Mouse (Mus musculus) lung, postnatal 36 days (tissue): ENCODE measurements at regions not wholly inside any gene's neighbourhood (a gene's known extent, or its start where the extent isn't known, plus 50 kb on each side); places are given as distances from the start of the nearest gene placed in this dataset.

Experiments used
- DNase-seq: peaks from one replicate; pipeline ENCODE4 v3.0.0; 2022; ENCODE audit warnings: mixed read lengths

DNA sequence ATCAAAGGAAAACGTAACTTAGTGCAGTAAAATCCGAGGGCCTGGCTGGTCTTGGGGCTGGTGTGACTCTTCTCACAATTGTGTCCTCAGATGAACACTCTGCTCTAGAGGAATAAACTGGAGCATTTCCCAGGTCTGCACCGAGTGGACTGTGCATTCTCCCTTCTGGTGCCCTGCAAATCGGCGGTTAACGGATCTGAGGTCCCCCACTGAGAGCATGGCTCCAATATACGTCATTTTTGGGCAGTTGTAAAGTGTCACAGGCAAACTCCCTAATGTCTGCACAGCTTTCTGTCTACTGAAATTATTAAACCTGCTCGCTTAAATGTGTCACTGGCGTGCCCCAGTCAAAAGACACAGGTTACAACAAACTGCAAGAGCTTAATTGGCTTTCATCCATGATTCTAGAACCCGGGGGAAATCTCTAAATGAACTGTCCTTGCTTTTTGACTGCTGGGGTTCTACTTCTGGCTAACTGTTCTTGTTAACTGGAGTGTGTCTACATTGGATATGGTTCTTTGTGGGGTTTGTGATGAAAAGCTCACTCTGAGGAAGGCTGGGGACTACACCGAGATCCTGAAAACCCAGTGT is 93.7 kb upstream of the Gm47985 start:
- no peak for DNase-seq

DNA sequence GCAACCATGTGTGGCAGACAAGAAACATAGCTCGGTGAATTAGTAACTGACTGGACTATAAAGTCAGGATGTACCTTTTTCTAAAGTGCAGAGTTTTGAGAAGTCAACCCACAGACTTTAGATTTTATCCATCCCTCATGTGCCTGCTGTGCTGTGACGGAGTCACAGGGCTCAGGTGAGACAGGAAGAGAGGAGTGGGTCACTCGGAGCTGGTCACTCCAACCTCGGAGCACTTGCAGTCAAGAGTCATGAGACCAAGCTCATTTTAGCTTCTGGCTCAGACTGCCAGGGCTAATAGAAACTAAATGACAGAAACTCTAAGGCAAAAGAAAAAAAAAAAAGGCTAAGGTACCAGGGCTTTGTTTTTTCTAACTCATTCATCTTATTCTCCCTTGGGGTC is 90.3 kb upstream of the Gm47985 start:
- no peak for DNase-seq

DNA sequence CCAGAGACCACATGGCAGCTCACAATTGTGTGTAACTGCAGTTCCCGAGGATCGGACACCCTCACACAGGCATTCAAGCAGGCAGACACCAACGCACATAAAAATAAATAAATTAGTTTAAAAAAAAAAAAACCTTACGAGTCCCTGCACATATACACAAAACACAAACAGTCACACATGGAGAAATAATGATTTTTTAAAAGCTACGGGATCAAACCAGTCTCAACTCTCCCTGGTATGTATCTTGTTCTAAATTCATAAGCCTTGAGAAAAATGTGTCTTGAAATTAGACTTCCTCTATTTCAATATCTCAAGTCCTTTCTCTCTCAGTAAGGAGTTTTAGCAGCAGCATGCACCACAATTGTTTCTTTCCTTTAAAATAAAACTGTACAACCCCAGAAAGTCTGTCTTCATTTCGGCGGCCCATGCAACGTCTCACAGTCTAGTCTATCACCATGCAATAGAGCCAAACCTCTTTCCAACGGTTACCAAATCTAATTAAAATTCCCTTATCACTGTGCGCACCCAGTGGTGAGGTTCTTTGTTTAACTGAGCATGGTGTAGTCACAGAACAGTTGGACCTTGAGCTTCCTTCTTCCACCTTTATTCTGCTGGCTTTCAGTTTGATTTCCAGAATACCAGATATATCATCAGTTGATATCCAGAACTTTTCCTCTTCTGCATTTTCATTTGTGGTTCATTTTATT is 86.8 kb upstream of the Gm47985 start:
- no peak for DNase-seq

DNA sequence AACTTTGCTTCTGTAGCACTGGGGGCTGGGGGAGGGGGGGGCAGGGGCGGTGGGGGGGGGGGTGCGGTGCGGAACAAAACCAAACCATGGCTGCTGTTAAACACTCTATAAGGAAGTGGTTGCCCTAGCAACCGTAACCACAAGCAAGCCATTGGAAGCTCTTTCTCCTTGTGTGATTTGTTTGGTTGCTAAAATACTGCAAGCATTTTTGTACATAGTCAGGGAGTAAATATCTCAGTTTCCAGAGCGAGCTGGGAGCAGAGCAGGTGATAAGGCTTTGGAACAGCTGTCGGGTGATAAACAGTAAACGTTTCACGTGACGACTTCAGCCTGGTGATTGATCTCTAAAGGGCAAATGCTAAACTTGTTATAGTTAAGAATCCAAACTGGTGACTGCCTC is 86.3 kb upstream of the Gm47985 start:
- DNase-seq: peak; percentile 79

DNA sequence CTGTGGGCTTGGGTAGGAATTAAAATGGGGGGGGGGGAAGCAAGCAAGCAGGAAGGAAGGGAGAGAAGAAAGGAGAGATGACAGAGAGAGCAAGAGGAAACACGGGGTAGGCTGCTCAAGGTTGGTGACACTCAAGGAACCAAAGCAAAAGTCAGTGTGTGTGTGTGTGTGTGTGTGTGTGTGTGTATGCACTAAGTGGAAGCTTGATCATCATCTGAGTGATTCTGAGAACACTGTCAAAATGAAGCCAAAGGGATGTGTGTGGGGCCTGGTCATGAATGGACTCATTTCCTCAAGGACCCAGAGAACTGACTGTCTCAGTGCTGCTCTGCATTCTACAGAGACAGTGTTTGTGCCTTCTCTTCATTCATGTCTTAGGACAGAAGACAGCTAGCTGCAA is 84.8 kb upstream of the Gm47985 start:
- DNase-seq: no peak

DNA sequence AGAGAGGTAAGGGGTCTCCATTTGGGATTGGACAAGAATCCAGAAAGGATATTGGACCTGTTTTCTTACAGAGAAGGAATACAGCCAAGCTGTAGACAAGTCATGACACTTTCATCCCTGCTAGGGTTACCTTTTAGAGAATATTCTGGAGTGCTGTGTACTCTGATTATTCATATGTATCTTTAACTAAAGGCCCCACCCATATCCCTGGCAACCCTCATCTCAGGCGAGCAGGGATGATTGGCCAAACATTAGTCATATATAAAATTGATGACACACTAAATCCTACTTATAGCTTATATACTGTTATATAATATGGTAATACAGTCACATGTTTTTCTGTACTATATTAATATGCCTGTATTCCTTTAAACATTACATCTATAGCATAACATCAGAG is 83.6 kb upstream of the Gm47985 start:
- DNase-seq: no peak

DNA sequence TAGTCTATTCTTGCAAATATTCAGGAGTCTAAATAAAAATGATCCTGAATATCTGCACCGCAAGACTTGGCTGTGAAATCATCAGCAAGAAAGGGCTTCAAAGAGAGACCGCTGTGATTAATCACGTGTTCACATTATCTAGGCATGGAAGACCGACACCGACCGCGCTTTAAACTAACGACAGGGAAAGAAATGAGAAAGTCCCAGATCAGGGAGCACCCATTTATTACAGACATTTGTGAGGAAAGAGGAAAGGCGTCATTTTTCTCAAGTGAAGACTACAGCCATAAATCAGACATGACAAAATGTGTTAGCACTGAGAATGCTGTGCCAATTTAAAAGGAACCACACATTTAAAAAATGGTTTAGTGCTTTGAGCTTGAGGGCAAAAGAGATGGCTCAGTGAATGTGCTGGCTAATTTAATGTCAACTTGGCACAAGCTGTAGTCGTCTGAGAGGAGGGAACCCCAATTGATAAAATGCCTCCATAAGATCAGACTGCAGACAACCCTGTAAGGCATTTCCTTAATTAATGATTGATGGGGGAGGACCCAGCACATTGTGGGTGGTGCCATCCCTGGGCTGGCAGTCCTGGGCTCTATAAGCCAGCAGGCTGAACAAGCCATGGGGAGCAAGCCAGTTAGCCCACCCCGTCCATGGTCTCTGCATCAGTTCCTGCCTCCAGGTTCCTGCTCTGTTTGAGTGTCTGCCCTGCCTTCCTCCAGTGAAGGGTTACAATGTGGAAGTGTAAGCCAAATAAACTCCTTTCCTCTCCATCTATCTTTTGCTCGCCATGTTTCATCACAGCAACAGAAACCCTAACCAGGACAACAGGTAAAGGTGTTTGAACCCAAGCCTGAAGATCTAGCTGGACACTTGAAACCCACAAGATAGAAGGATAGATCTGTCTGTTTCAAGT is 81.5 kb upstream of the Gm47985 start:
- no peak for DNase-seq

DNA sequence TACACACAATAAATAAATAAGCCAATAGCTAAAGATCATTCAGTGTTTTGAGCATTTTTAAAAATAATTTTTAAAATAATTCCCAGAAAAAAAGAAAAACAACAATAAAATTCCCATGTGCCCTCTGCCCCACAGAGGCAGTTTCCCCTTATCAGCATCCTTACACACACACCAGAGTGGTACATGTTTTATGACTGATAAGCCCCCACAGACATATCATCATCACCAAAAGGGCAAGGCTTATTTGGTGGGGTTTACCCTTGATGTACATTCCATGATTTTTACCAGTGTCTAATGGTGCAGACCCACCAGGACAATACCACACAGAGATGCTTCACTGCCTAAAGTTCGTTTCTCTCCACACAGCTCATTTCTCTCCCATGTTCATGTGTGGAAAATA is 80.8 kb upstream of the Gm47985 start:
- DNase-seq: no peak

DNA sequence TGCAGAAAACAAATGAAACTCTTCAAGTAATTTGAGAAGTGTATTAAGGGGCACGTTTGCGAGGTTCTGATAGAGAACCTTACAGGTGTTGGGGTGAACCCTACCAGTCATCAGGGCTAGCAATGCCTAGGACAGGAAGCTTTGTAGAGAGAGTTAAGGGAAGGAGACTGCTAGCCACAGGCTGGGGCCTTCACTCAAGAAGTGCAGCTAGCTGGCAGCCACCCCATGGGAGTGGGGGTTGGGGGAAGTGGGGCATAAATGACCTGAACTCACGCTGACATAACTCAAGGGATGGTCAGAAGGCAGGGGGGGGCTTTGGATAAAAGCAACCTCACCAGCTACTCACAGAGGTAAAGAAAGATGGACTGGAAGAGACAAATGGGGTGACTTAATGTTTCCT is 80.3 kb upstream of the Gm47985 start:
- no peak for DNase-seq

DNA sequence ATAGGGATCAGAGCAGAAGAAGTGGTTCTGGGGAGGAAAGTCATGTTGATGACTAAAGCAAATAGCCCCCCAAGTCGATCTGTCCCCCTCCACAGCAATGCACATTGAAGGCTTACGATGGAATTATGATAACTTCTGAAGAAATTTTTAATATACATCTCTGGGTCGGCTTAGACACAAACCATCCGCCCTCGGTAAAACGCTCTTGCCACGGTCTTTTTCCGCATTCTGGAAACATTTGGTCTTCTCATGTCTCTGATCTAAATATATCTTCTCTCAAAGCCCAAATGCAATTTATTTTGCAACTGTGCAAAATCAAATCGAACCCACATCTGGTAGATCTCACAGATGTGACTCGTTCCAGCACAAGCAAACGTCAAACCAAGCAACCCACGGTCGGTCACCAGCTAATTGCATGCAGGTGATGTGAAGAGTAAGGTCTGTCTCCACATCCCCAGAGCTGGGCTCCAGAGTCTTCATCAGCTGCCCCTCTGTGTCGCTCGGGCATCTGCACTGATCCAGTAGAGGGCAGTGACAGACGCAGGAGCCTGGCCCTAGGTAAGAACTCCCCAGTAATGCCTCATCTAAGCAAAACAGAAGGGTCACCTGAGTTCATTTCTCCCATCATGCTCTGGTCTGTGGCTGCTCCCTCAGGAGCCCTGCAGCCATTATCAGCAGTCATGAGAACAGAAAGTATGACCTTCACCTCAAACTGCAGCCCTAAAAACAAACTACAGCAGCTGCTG is 79.5 kb upstream of the Gm47985 start:
- DNase-seq: no peak

DNA sequence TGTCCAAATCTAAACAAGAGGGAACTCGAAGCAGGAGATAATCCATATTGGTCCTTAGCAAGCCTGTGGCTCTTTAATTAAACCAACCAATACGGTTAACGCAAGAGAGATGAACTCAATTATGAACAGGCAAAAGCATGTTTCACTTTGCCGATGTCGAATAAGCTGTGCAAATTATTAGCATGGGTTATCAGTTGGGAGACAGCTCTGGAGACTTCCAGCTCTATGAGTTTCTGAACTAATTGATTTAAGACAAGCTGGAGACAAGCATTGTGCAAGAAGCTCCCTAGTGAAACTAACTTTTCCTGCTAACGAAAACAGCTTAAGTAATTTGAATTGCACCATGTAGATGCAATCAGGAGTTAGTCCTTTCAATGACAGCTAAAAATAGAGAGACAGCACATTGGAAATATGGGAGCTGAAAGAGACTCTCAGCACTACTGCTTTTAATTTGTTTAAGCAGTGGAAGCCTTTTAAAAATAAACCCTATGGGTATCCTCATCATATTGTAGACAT is 78.8 kb upstream of the Gm47985 start:
- peak; percentile 45 for DNase-seq

DNA sequence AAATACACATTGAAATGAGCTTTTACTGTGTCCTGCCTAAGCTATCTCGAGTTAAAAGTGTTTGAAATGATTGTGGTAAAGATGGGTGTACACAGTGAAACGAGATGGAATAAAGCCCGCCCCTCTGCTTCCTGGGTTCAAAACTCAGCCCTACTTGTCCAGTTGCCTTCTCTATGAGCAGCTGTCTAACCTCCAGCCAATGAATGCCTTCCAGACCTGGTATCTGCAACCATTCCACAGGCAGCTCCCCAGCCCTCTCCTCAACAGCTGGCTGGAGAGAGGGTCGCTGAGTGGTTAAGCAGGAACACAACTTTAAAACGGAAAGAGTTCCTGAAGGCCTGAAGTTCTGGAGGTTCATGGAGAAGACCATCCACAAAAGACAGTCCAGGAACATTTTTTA is 78.0 kb upstream of the Gm47985 start:
- no peak for DNase-seq

DNA sequence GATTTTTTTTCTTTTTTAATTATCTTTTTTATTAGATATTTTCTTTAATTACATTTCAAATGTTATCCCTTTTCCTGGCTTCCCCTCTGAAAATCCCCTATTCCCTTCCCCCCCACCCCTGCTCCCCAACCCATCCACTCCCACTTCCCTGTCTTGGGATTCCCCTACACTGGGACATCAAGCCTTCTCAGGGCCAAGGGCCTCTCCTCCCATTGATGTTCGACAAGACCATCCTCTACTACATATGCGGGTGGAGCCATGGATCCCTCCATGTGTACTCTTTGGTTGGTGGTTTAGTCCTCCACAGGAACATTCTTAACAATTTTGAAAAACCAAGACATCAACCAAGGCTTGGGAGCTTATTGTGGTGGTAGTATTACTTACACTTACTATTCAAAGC is 77.5 kb upstream of the Gm47985 start:
- DNase-seq: no peak

DNA sequence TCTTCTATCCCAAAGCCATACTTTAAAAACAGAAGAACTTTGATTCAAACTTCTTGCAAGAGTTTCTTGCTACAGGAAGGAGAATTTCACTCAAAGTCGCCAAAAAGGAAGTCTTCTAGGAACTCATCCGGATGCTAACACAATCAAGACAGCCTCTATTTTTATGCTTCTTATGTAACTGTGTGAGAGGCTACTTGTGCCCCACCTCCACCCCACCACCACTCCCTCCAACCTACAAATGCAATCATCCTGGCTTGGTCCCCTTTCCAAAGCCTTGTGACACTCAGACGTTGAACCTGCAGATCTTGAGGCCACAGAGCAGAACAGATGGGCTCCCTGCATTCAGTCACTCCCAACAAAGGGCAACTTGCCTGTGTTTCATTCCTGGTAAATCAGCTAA is 77.1 kb upstream of the Gm47985 start:
- DNase-seq: peak; percentile 47

DNA sequence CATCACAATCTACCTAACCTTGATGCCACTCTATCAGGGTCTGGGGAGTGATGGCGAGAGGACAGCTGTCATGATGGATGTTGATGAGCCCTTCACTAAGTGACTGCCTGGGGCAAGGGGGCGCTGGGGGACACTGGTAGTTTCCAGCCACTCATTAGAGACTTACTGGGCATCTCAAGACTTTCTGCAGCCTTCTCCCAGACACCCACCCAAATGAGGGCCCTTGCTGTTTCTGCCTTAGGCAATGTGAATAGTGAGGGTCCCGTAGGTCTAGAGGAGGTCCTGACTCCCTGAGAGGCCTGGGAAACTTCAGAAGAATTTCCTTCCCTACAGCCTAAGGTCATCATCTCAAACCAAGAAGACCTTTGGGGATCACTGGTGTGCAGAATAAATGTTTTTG is 74.9 kb upstream of the Gm47985 start:
- DNase-seq: no peak

DNA sequence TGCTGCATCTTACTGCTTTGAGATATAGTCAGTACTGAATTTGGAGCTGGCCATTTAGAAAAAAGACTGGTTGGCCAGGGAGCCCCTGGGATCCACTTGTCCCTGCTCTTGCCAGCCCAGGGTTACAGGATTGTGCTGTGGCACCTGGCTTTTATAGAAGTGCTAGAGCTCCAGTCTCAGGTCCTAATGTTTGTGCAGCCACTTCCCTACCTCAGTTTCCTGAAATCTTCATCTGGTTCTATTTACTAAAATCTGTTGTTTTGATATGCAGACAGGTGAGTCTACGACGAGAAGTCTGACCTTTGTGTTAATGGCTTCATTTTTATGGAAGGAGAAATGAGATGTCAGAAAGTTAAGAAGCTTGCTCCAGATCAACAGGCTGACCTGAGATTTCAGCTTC is 73.0 kb upstream of the Gm47985 start:
- DNase-seq: no peak

DNA sequence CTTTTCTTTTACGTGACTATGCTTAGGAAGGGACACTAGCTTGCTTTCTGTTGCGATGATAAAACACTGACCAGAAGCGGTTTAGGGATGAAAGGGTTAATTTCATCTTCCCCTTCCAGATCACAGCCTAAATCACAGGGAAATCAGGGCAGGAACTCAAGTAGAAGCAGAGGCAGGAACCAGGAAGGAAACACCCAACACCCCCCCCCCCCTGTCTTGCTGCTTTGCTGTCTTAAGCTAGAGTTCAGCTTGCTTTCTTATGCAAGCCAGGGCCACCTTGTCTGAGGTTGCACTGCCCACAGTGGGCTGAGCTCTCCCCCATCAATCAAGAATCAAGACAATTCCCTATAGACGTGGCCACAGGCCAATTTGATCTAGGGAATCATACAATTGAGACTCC is 71.9 kb upstream of the Gm47985 start:
- DNase-seq: no peak

DNA sequence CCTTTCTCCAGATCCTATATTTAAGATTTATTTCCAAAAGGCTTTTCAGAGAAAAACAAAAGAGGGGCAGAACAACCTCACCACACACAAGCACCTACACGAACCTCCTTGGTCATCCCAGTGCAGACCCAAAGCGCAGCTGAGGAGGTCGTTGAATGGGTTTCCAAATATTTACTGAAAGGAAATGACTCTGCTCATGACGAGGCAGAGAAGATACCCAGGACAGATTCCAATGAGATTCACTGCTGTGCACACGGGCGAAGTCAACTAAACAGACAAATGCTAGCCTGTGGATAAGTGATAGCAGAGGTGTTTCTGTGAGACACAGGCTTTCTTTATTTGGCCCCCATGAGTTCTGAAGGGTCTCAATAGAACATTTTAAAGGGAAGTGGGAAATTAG is 70.7 kb upstream of the Gm47985 start:
- DNase-seq: peak; percentile 53

DNA sequence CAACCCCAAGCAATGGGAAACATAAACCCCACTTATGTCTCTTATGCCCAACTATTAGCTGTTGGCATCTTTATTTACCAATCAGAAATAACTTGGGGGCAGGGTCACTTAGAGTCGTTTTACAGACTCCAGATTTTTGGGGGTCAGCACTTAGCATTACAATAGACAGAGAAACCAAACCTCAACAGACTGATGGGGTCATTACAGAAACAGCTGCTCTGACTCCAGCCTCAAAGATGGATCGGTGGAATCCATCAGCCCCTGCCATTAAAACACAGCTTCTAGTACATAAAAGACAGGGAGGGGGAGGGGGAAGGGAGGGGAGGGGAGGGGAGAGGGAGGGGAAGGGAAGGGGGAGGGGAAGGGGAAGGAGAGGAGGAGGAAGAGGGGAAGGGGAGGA is 69.9 kb upstream of the Gm47985 start:
- no peak for DNase-seq

DNA sequence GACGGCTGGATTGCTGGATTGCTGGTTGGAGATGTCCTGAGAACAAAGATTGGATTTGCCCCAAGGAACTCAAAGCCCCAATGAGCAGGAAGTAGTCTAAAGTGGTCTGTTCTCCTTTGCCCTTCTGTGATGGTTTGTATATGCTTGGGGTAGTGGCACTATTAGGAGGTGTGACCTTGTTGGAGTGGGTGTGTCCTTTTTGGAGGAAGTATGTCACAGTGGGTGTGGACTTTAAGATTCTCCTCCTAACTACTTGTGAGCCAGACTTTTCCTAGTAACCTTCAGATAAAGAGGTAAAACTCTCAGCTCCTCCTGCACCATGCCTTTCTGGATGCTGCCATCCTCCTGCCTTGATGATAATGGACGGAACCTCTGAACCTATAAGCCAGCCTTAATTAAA is 69.1 kb upstream of the Gm47985 start:
- no peak for DNase-seq

DNA sequence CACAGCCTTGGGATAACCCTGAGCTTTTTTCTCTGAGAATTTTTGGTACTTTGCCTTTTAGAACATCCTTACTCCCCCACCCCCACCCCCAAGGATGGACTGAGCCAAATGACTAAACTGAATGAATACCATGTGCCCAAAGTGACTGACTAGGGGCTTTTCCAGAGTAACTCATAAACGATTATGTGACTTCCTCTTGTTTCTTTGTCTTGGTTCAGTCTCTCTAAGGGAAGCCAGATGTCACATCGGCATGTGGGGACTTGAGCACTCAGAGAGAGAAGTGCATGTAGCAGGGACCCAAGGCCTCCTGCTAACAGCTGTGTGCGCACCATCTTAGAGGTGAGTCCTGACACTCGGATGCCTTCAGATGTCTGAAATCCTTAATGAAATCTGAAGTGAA is 63.8 kb upstream of the Gm47985 start:
- DNase-seq: no peak

DNA sequence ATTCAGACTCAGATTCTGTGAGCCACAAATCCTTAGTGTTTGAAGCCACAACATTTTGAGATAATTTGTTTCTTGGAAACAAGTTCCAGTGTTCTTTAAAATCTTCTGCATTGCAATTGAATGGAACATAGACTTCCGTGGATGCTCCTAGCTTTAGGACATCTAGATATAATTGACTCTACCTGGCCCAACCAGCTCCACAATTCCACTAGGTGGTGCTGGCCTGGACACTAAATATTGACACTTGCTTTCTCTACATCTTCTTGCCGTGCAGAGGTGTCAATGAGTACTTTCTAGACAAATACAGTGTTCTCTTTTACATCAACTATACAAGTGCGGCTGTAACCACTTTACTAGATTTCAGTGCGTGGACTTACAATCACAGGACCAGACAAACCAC is 63.4 kb upstream of the Gm47985 start:
- DNase-seq: no peak

DNA sequence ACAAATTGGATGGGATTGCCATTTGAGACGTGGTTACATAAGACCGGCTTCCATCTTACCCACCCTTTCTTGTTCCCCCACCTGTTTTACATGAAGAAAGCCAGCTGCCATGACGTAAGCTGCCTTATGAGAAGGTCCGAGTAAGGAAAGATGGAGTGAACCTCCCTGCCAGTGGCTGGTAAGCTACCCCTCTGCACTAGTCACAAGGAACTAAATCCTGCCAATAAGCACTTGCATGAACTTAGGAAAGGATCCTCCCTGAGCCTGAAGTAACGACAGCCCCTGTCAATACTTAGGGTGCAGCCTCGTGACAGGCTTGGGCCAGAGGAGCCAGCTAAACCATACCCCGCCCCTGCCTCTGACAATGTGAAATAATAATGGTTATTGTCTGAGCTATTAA is 62.8 kb upstream of the Gm47985 start:
- DNase-seq: no peak
